Mouse (Mus musculus) CH12F3 (cell line): Measurements from ENCODE around the gene Efcab6.
"Not testable (repeated sequence)": the region's sequence is repeated elsewhere in the genome, so short reads cannot be mapped to it uniquely, and the experiment has no call there.

ENCODE experiments used
- in situ Hi-C: fragments of 300-500 bp; cut with MboI; formaldehyde crosslinking; loops from 2 replicates; pipeline ENCODE4 v1.14.3; 2020; ENCODE audit warnings: low sequenced_read_pairs

Gene Efcab6

DNA sequence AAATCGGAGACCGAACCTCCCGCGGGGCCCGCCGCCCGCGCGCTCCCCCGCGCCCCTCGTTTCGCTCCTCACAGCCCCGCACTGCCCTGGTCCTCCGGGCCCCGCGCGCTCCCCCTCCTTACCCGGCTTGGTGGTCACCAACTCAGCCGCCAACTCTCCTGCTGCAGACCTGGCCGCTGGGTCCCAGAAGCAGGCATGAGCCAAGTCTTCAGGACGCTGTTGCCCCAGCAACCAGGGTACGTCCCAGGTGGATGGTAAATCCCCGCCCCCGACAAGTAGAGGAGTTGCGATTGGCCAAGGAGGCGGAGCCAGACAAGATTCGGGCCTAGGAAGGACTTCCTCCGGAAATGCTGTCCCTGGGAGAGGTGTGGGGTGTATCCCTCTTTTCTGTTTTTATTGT, at the start of gene Efcab6:
Efcab6 (minus strand) TSS at position 240 of the 400 bp plus-strand sequence.
- in situ Hi-C loops, result loop anchor here (25.0 kb wide), 1 partner anchor 203 kb away; no protein-coding TSS in a partner anchor

- in situ Hi-C loops, result loop anchor here (25.0 kb wide), 1 partner anchor 523 kb away; no protein-coding TSS in a partner anchor
Observed at GRCm38 (mm10) chr15:84113873-84114272, 48.7 kb upstream of the Efcab6 start.

GRCm38 (mm10) chr15:84108899-84109298, 43.7 kb upstream of the Efcab6 start:
- in situ Hi-C loops, result loop anchor here (25.0 kb wide), 1 partner anchor 528 kb away; no protein-coding TSS in a partner anchor

DNA sequence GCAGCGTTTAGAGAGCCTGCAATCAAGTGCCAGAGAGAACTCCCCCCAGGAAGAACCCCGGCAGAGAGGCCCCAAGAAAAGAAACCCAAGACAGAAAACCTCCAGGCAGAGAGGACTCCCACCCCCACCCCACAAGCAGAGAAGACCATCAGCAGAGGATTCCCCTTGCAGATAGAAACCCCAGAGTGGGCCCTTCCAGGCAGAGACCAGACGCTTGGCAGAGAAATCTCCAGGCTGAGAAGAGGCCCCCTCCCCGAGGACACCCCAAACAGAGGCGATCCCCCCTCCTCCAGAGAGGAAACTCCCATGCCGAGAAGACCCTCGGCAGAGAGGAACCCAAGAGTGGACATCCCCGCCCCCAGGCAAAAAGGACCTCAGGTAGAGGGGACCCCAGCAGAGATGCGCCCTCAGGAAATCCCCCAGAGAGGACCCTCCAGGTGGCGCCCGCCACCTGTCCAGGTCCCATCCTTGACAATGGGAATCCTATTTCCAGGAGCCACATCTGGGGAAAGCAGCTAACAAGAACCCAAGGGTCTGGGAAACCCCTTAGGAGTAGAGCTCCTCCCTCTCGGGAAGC, 40.8 kb upstream of the Efcab6 start:
- in situ Hi-C loops, result loop anchor here (25.0 kb wide), 1 partner anchor 531 kb away; no protein-coding TSS in a partner anchor

DNA sequence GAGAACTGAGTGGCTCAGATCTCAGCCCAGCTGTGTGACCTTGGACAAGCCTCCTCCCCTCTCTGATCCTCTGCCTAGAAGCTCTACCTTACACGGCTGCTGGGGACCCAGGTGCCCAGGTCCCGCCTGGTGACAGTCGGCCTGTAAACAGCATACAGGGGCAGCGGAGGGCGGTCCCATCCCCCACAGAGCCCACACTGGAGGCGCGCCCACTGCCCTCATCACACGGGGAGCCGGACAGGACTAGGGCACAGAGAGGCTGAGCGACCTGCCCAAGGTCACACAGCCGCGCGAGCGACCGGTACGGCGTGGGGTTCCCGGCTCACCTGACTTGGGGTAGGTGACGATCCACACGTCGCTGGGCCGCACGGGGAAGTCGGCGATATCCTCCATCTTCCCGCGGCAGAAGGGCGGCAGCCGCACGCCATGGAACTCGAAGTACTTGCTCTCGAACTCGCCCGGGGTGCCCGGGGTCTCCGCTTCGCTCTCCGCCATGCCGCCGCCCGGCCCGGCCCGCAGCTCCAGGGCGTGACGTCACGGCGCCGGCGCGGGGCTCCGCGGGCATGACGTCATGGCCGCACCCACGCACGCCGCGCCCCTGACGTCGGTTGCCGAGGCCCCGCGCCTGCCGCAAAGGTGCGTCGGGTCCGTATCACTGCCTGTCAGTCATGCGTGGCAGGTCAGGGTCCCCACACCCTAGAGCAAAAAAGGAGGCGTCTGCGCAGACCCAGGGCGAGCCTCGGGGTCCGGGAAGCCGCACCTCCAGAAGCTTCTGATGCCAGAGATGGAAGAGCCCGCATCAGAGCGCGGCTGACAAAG, 40.1 kb upstream of the Efcab6 start, which contains the start of gene Sult4a1:
Sult4a1 (minus strand) TSS at position 650 of the 819 bp plus-strand sequence.
- in situ Hi-C loops, result loop anchor here (25.0 kb wide), 1 partner anchor 532 kb away; no protein-coding TSS in a partner anchor

DNA sequence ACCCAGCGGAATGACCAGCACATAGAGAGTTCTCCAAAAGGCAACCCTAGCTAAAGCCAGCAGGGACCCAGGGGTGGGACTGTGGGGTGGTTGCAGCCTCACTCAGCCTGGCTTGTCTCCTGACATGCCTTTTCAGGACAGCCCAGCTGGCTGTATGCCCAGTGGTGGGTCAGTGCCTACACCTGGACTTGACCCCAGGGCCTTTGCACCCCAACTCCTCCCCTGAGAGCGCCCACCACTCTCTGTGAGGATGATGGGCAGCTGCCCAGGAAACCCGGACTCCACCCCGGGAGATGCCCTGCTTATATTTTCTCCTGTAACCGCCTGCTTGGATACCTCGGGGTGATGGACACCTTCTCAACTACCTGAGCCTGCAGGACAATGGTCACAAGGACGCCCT, 39.4 kb upstream of the Efcab6 start:
- in situ Hi-C loops, result loop anchor here (25.0 kb wide), 1 partner anchor 533 kb away; no protein-coding TSS in a partner anchor

DNA sequence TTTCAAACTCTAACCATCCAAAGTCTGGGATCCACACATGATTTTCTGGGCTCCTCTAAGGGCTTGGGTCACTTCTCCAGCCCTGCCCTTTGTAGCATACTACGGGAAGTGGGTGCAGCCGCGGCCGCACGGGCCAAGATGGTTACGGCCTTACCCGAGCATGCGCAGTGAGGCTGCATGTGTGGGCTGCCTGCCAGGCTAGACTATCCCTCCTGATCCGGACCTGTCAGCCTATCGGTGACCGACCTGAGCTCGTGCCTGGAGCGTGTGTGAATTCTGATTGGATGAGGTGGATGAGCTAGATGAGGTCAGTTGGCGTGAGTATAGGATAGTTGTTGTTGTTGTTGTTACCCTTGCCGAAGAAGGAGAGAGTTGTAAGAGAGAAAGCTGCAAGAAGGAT, 32.4 kb upstream of the Efcab6 start:
- in situ Hi-C loops, result not testable (repeated sequence)

DNA sequence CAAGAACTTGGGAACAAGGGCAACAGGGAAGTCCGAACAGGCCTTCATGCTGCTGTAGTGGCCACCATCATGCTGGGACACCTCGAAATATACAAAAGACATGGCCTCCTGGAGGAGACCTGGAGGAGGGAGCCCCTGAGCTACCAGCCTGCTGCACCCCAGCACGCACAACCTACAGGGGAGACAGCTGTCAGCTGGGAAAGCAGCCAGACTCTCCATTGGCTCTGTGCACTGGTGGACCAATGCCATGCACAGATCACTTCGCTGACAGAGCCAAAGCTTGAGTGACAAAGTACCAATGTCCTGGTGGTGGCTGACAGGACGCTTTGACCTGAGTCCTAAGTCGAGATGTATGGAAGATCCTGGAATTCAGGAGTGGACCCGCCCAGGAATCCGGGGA, 30.9 kb upstream of the Efcab6 start:
- in situ Hi-C loops, result no loop called here

DNA sequence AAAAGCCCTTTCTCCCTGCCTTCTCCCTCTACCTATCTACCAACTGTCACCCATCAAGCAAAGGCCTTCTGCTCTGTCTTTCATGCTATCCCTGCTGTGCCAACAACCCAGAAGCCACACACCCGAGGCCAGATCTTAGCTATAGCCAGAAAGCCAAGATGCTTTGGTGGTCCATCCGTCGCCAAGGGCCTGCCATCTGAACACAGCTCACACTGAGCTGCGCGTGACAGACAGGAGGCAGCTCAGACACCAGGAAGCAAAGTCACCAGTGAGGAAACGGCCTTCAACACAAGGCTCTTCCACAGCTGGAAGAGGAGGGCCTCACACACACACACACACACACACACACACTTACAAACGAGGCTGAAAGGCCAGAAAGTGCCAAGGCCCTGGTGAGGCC, 29.7 kb upstream of the Efcab6 start:
- in situ Hi-C loops, result no loop called here

DNA sequence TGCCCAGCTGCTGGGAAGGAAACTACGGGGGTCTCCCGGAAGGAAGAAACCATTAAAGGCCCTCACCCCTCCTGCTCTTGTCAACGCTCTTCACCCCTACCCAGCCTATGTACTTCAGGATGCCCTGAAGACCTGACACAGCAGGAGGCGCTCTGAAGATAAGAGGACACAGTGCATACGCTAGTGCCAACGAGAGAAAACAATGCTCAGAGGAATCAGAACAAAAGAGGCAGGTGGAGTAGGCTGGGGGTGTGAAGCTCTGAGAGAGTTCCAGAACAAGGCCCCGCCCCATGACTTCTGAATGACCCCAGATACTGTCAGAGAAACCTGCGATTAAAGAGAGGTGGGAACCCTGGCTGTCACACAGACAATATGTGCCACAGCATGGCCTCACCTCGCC, 21.6 kb upstream of the Efcab6 start:
- in situ Hi-C loops, result no loop called here

DNA sequence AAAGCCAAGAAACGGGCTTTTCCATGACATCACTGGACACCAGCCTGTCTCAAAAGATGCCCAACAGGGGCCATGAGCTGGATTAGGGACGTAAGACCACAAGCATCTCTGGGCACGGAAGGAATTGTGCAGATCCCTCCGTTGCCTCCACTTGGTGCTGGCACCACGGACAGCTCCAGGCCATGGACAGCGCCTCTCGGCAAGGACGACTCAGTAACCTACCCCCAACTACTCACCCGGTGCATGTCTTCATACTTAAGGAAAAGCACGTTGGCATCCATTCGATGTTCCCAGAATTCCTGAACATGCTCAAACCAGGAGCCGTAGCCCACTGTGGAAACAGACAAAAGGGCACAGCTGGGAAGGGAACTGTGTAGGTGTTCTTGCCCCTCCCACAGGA, 21.2 kb upstream of the Efcab6 start:
- in situ Hi-C loops, result no loop called here

GRCm38 (mm10) chr15:84080069-84080468, 14.9 kb upstream of the Efcab6 start:
- in situ Hi-C loops, result no loop called here

DNA sequence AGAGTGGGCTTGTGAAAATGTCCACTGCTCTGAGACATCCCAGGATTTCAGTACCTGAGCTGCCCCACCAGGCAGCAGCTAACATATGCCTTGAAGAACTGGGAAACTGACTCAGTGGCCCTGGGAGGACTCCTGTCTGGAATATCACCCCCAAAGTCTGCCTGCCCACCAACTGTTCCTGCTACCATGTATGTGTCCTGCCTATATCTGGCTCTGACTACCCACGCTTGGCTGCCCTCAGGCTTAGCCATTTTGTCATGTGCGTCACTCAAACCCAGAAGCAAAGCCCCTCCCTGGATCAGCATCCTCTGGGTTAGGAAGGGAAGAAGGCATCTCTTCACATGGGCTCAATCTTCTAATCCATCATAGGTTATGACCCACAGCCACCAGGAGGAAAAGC, 14.3 kb upstream of the Efcab6 start:
- in situ Hi-C loops, result no loop called here

DNA sequence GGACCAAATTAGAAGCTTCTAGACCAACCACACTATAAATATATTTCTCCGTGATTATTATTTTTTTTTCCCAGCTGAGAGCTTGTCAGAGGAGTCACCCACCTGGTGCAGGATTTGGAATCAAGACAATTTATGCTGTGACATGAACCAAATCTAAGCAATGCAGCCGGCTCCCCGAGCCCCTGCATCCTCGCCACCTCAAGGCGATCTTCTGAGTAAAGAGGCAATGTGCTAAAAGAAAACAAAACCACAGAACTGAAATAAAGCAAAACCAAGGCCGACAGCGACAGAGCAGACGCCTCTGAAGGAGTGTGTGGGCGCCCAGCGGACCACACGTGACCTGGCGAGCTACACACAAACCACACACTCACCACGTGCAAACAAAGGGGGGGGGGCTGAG, 13.5 kb upstream of the Efcab6 start:
- in situ Hi-C loops, result no loop called here

- in situ Hi-C loops, result no loop called here
Observed at GRCm38 (mm10) chr15:84077151-84077550, 12.0 kb upstream of the Efcab6 start.

GRCm38 (mm10) chr15:84074705-84075185, 9.6 kb upstream of the Efcab6 start:
- in situ Hi-C loops, result loop anchor here (25.0 kb wide), 1 partner anchor 212 kb away; no protein-coding TSS in a partner anchor

DNA sequence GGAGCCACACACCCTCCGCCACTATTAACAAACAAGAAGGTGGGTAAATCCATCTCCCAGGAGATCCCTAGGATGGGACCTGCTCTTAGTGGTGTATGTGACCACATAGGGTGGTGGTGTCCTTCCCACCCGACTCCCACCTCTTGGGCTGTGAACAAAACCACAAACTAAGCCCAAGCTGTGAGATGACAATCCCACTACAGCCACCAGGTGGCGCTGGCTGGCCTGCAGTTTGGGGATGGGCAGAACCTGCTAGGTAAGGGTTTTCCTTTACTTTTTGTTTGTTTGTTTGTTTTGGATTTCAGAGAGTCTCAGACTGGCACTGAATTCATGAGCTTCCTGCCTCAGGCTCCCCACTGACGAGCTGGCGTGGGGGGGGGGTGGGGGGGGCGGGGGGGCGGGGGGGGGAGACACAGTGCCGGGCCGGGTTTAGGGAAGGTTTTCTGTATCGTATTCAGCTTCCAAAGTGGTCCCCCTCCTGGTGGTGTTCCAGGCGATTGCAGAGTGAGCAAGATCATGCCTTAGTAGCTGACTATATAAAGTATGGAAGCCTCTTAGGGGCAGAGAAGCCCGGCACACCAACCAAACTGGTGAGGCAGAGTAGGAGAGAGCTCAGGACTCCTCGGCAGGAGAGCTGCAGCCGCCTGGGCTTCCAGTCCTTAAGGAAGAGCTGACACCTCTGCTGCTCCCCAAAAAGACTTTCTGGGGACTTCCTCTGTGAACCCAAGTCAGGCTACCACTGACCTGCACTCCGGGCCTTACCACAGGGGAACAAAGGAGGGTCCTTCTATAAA, 8.9 kb upstream of the Efcab6 start:
- in situ Hi-C loops, result loop anchor here (25.0 kb wide), 1 partner anchor 212 kb away; no protein-coding TSS in a partner anchor

- in situ Hi-C loops, result loop anchor here (25.0 kb wide), 1 partner anchor 211 kb away; no protein-coding TSS in a partner anchor
Observed at GRCm38 (mm10) chr15:84073058-84073457, 7.9 kb upstream of the Efcab6 start.

GRCm38 (mm10) chr15:84072226-84072625, 7.0 kb upstream of the Efcab6 start:
- in situ Hi-C loops, result loop anchor here (25.0 kb wide), 1 partner anchor 210 kb away; no protein-coding TSS in a partner anchor

- in situ Hi-C loops, result loop anchor here (25.0 kb wide), 1 partner anchor 208 kb away; no protein-coding TSS in a partner anchor
Observed at GRCm38 (mm10) chr15:84070116-84070676, 5.0 kb upstream of the Efcab6 start.
